Mouse (Mus musculus) heart, postnatal 10 days (tissue): ENCODE data around the gene Stip1. TPM values are rescaled to one million over a fixed set of nuclear protein-coding genes. Genes with fewer than 3 reads are reported as not detected.

Experiments used
- DNase-seq, 2 experiments: peaks; one replicate each; pipeline ENCODE4 v3.0.0; 2021
- intact Hi-C: fragments of 180-260 bp; cut with DNase I; formaldehyde crosslinking; loops from one replicate; pipeline ENCODE4 v1.15.1; 2025
- total RNA-seq, 2 experiments: library from RNA; stranded (reverse); gene quantifications; 2 replicates each; pipeline ENCODE4 v1.2.3; 2021

Gene Stip1
- total RNA-seq, 2 experiments from 2014 or later, result 104 to 117 TPM

- no peak for DNase-seq
- intact Hi-C loops, result no loop called here
Observed at GRCm38 (mm10) chr19:6972247-6972917, 67.4 kb downstream of the Stip1 start.

- DNase-seq, result no peak
- intact Hi-C loops, result no loop called here
Observed at GRCm38 (mm10) chr19:6971644-6972043, 68.1 kb downstream of the Stip1 start.

Other genes with a start within 250 kb of the Stip1 start
- gene Rps6ka4, start 199.3 kb downstream of the Stip1 start, total RNA-seq, result 10 to 100 TPM; 22.7 to 25.9 TPM
- 1 to 10 TPM in 1 of 2 experiments, under 1 TPM in 1; 0.69 to 1.2 TPM for gene Ccdc88b, start 181.8 kb downstream of the Stip1 start, total RNA-seq
- 10 to 100 TPM; 26.2 to 34.2 TPM for gene Trmt112, start 130.3 kb downstream of the Stip1 start, total RNA-seq
- gene Prdx5, start 129.9 kb downstream of the Stip1 start, total RNA-seq, result 100 to 1,000 TPM; 455 to 461 TPM
- gene Esrra, start 118.2 kb downstream of the Stip1 start, total RNA-seq, result 100 to 1,000 TPM; 122 to 125 TPM
- not detected for gene Catsperz, start 114.6 kb downstream of the Stip1 start, total RNA-seq
- gene Kcnk4, start 105.5 kb downstream of the Stip1 start, total RNA-seq, result under 1 TPM in 1 of 2 experiments, not detected in 1; 0.27 TPM
- gene Bad, start 98.1 kb downstream of the Stip1 start, total RNA-seq, result 10 to 100 TPM; 30.8 to 34.1 TPM
- gene Gpr137, start 97.5 kb downstream of the Stip1 start, total RNA-seq, result 10 to 100 TPM; 28.8 to 32.4 TPM
- 100 to 1,000 TPM; 168 to 180 TPM for gene Ppp1r14b, start 65.0 kb downstream of the Stip1 start, total RNA-seq
- gene Plcb3, start 63.5 kb downstream of the Stip1 start, total RNA-seq, result 10 to 100 TPM; 18.1 to 19.3 TPM
- 10 to 100 TPM; 14.7 to 19.0 TPM for gene Fkbp2, start 59.5 kb downstream of the Stip1 start, total RNA-seq
- gene Vegfb, start 52.3 kb downstream of the Stip1 start, total RNA-seq, result 100 to 1,000 TPM; 284 to 285 TPM
- gene Dnajc4, start 47.4 kb downstream of the Stip1 start, total RNA-seq, result 10 to 100 TPM; 59.4 to 62.4 TPM
- gene Nudt22, start 43.9 kb downstream of the Stip1 start, total RNA-seq, result 10 to 100 TPM; 27.3 to 29.7 TPM
- gene Trpt1, start 43.8 kb downstream of the Stip1 start, total RNA-seq, result 10 to 100 TPM; 21.2 to 21.9 TPM
- gene Fermt3, start 20.5 kb downstream of the Stip1 start, total RNA-seq, result 1 to 10 TPM; 5.2 to 6.6 TPM
- gene Macrod1, start 16.8 kb upstream of the Stip1 start, total RNA-seq, result 100 to 1,000 TPM; 168 to 172 TPM
- gene Flrt1, start 65.8 kb upstream of the Stip1 start, total RNA-seq, result 1 to 10 TPM; 1.2 to 1.3 TPM
- gene Otub1, start 166.3 kb upstream of the Stip1 start, total RNA-seq, result 100 to 1,000 TPM; 102 to 104 TPM
- gene Cox8a, start 177.6 kb upstream of the Stip1 start, total RNA-seq, result 100 to 1,000 TPM; 661 to 717 TPM
- 10 to 100 TPM; 25.5 to 28.7 TPM for gene Naa40, start 201.2 kb upstream of the Stip1 start, total RNA-seq
- gene Rcor2, start 227.4 kb upstream of the Stip1 start, total RNA-seq, result 10 to 100 TPM; 12.9 to 26.0 TPM